Mouse (Mus musculus): ENCODE data around the gene Icosl.
"Not testable (repeated sequence)": the region's sequence is repeated elsewhere in the genome, so short reads cannot be mapped to it uniquely, and the experiment has no call there.

Gene Icosl

GRCm38 (mm10) chr10:78115153-78115552, 46.1 kb downstream of the Icosl start:
- no peak for DNase-seq (ENCODE audit: low read depth)

DNA sequence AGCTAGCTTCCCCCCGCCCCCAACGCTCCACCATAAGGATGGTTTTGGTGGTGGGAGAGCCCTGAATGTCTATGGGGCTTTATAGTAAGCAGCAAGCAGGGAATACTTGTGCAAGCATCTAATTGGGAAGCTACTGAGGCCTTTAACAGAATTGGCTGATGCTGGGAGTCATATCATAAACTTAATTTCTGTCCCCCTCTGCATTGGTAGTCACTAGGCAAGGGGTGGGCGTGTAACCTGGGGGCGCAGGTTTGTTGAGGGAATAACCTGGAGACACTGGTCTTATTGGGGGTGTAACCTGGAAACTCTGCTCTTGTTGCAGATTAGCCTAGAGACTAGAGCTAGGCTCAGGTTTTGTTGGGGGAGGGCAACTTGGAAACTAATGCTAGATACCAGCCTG, 50.3 kb downstream of the Icosl start:
- no peak for DNase-seq (ENCODE audit: low read depth)

- not testable (repeated sequence) for DNase-seq (ENCODE audit: low read depth)
Observed at GRCm38 (mm10) chr10:78124137-78124536, 55.0 kb downstream of the Icosl start.

GRCm38 (mm10) chr10:78125061-78125460, 56.0 kb downstream of the Icosl start:
- not testable (repeated sequence) for DNase-seq (ENCODE audit: low read depth)

DNA sequence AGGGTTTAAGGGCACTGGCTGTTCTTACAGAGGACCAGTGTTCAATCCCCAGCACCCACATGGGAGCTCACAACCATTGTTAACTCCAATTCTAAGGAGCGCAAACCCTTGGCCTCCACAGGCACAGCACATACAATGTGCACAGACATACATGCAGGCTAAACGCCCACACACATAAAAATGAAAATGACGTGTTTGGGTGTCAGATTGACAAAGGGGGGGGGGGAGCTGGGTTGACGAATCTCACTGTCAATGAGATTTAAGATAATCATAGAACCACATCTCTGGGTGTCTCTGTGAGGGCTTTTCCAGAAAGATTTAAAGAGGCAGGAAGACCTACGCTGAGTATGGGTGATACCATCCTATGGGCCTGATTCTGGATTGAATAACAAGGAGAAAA, 57.2 kb downstream of the Icosl start:
- no peak for DNase-seq (ENCODE audit: low read depth)

- DNase-seq (ENCODE audit: low read depth) = no peak
Observed at GRCm38 (mm10) chr10:78127046-78127870, 58.2 kb downstream of the Icosl start.

DNA sequence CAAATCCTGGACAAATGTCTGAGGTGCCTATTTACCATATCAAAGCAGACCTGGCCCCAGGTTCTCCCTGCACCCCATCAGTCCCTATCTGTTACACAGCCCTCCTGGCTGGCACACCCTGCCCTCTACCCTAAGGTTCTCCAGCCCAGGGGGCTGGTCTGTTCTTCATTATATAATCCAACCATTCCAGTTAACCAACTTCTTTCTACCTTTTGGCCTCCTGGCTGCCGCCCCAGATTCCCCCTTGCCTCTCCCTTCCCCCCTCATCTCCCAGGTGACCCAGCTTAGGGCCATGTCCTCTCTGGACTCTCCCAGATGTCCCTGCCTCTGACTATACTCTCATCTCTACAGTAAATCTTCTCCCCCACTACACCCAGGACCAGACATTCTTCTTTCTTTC, 58.8 kb downstream of the Icosl start:
- DNase-seq (ENCODE audit: low read depth) = no peak

GRCm38 (mm10) chr10:78128647-78129046, 59.5 kb downstream of the Icosl start:
- DNase-seq (ENCODE audit: low read depth) = no peak

GRCm38 (mm10) chr10:78129423-78129822, 60.3 kb downstream of the Icosl start:
- DNase-seq (ENCODE audit: low read depth) = no peak

DNA sequence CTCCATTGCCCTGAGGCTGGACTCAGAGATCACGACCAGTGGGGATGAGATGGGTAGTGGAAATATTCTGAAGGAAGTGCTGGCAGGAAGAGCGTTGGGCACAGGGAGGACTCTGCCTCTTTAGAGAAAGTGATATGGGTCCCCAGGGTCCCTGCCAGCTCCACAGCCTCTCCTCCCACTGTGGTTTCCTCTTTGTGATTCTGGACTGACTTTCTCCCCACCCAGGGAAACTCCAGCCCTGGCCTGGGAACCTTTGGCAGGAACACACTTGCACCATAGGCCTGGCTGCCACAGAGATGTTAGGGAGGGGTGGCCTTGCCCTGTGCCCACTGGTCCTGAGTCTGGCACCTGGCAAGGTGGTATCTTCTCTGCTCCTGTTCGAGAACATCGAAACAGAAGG, 60.9 kb downstream of the Icosl start:
- DNase-seq (ENCODE audit: low read depth) = no peak

Measured in fibroblast of lung, adult 2 months (primary cell).